ENCODE assay signal across 11 mouse cellular contexts in genomic region chr6:140953721-140954120, GRCm38 (mm10).
DNase-seq lines count a peak whose midpoint lies in the region; ATAC-seq lines count a peak whose summit lies in the region.
"Had no signal": no experiment of that assay in that cellular context is flagged by ENCODE, and none has a peak within 500 bp of the region (broad histone marks: within the 10 kb centered on the region; RNA-seq: fewer than 3 reads in every experiment).

No protein-coding gene starts in this region.

- peak; percentile 15 for DNase-seq in cerebellum, adult 11 months
- DNase-seq in cerebellum, postnatal 14 days = no peak
- DNase-seq in left cerebral cortex, adult 18-20 months (ENCODE audit: low spot score in 2 of 2) = peak; percentile 31 to 38
- no peak for DNase-seq in left cerebral cortex, postnatal 14 days (ENCODE audit: low spot score in 2 of 2)
- peak; percentile 84 for DNase-seq in Muller cell, postnatal 12 days (ENCODE audit: inconsistent ontology term)
- DNase-seq in neural tube, embryonic 10.5 days (ENCODE audit: extremely low spot score, low spot score) = no peak
- DNase-seq: lung, adult 18-20 months had no signal

- no peaks in the 10 kb centered on the region for H3K36me3 ChIP-seq in forebrain, embryonic 15.5 days
- H3K36me3 ChIP-seq: embryonic facial prominence, embryonic 12.5 days; limb, embryonic 13.5 days had no signal

- H3K9ac ChIP-seq in forebrain, embryonic 15.5 days (replicated peaks) = no peak overlapping the region
- H3K9ac ChIP-seq: embryonic facial prominence, embryonic 12.5 days; limb, embryonic 13.5 days had no signal

- no peak for ATAC-seq in forebrain, embryonic 15.5 days (replicated peaks)
- no peak for ATAC-seq in erythroid progenitor cell, adult 5-6 weeks (replicated peaks; ENCODE audit: low FRiP score, poor library complexity, severe bottlenecking)

- intact Hi-C loops in left cerebral cortex, postnatal 14 days (cut with DNase I) = no loop called here

- H3K9me3 ChIP-seq in forebrain, embryonic 15.5 days = no peaks in the 10 kb centered on the region
- H3K9me3 ChIP-seq: embryonic facial prominence, embryonic 12.5 days; limb, embryonic 13.5 days had no signal

- H3K27me3 ChIP-seq in forebrain, embryonic 15.5 days = no peaks in the 10 kb centered on the region
- H3K27me3 ChIP-seq: embryonic facial prominence, embryonic 12.5 days; limb, embryonic 13.5 days had no signal

- no peak overlapping the region for H3K4me2 ChIP-seq in forebrain, embryonic 15.5 days (replicated peaks)
- H3K4me2 ChIP-seq: embryonic facial prominence, embryonic 12.5 days; limb, embryonic 13.5 days had no signal

- no peak overlapping the region for H3K4me3 ChIP-seq in forebrain, embryonic 15.5 days
- H3K4me3 ChIP-seq: embryonic facial prominence, embryonic 12.5 days; limb, embryonic 13.5 days had no signal

- H3K4me1 ChIP-seq in forebrain, embryonic 15.5 days = peaks cover 36% of the 10 kb centered on the region
- H3K4me1 ChIP-seq: embryonic facial prominence, embryonic 12.5 days; limb, embryonic 13.5 days had no signal

- 65% methylated on average over 1 of the region's 1 CpGs for WGBS in forebrain, embryonic 15.5 days

- H3K27ac ChIP-seq in forebrain, embryonic 15.5 days (replicated peaks) = peak overlapping the region; percentile 87
- H3K27ac ChIP-seq: embryonic facial prominence, embryonic 12.5 days; limb, embryonic 13.5 days had no signal

Comparison
In these comparisons a context has a peak if more than half of its experiments do, and no peak if none do; other contexts are left out.
1. DNase-seq: peak in cerebellum, adult 11 months (single experiment), left cerebral cortex, adult 18-20 months (2 of 2) and Muller cell, postnatal 12 days (single experiment); none in cerebellum, postnatal 14 days (0 of 2), left cerebral cortex, postnatal 14 days (0 of 2) and neural tube, embryonic 10.5 days (single experiment).